Mouse (Mus musculus) cerebellum, adult 11 months (tissue): Measurements from ENCODE around the gene Hpcal1.
A peak's percentile ranks its signal among the peaks of the same experiment; 100 is the strongest.

ENCODE experiments used
- DNase-seq: peaks from one replicate; pipeline ENCODE4 v3.0.0; 2022

Hpcal1 gene

GRCm38 (mm10) chr12:17717257-17717656, 26.6 kb downstream of the Hpcal1 start:
- DNase-seq = no peak

- no peak for DNase-seq
Measured at GRCm38 (mm10) chr12:17718146-17718545, 27.5 kb downstream of the Hpcal1 start.

GRCm38 (mm10) chr12:17721058-17721457, 30.4 kb downstream of the Hpcal1 start:
- peak; percentile 45 for DNase-seq

GRCm38 (mm10) chr12:17722452-17723181, 32.0 kb downstream of the Hpcal1 start:
- no peak for DNase-seq

GRCm38 (mm10) chr12:17723182-17723570, 32.5 kb downstream of the Hpcal1 start:
- no peak for DNase-seq

- DNase-seq = no peak
Measured at GRCm38 (mm10) chr12:17723999-17724398, 33.3 kb downstream of the Hpcal1 start.

GRCm38 (mm10) chr12:17724412-17725090, 33.9 kb downstream of the Hpcal1 start:
- no peak for DNase-seq

GRCm38 (mm10) chr12:17725592-17725991, 34.9 kb downstream of the Hpcal1 start:
- DNase-seq = no peak

- no peak for DNase-seq
Measured at GRCm38 (mm10) chr12:17726576-17727320, 36.1 kb downstream of the Hpcal1 start.

- no peak for DNase-seq
Measured at GRCm38 (mm10) chr12:17727676-17728339, 37.2 kb downstream of the Hpcal1 start.

GRCm38 (mm10) chr12:17729211-17729900, 38.7 kb downstream of the Hpcal1 start:
- DNase-seq = no peak

- no peak for DNase-seq
Measured at GRCm38 (mm10) chr12:17732006-17732405, 41.4 kb downstream of the Hpcal1 start.

- DNase-seq = no peak
Measured at GRCm38 (mm10) chr12:17732546-17732945, 41.9 kb downstream of the Hpcal1 start.

- DNase-seq = no peak
Measured at GRCm38 (mm10) chr12:17733114-17733904, 42.7 kb downstream of the Hpcal1 start.

GRCm38 (mm10) chr12:17736396-17736795, 45.7 kb downstream of the Hpcal1 start:
- no peak for DNase-seq

- no peak for DNase-seq
Measured at GRCm38 (mm10) chr12:17736859-17737577, 46.4 kb downstream of the Hpcal1 start.

- DNase-seq = no peak
Measured at GRCm38 (mm10) chr12:17737808-17738207, 47.2 kb downstream of the Hpcal1 start.

- no peak for DNase-seq
Measured at GRCm38 (mm10) chr12:17738473-17738872, 47.8 kb downstream of the Hpcal1 start.

- no peak for DNase-seq
Measured at GRCm38 (mm10) chr12:17740226-17740625, 49.6 kb downstream of the Hpcal1 start.

- DNase-seq = peak; percentile 50
Measured at GRCm38 (mm10) chr12:17741637-17742364, 51.1 kb downstream of the Hpcal1 start.
